Mouse (Mus musculus) forebrain, embryonic 14.5 days (tissue): Measurements from ENCODE around the gene Pnmal1. TPM values are rescaled to one million over a fixed set of nuclear protein-coding genes. Genes with fewer than 3 reads are reported as not detected.

Experiments
- ATAC-seq: fragments of 200-750 bp; cut with Nextera tagmentation; 2 replicates; pipeline ENCODE4 v1.8.0; 2017; ENCODE audit warnings: mild to moderate bottlenecking, moderate library complexity
- DNase-seq: peaks from one replicate; pipeline ENCODE4 v3.0.0-alpha.2; 2015; ENCODE audit warnings: low spot score
- H3K27ac ChIP-seq: fragments of 300-500 bp; sonication (generic); 2 replicates; pipeline ENCODE4 v1.5.1; 2014; ENCODE audit warnings: low read depth, mild to moderate bottlenecking, control low read depth, low read length, moderate library complexity
- H3K27me3 ChIP-seq: fragments of 300-500 bp; sonication (generic); replicated peaks from 2 replicates; pipeline ENCODE4 v1.6.1; 2014; ENCODE audit warnings: low read length, control low read depth, mixed read lengths; ENCODE audit not compliant: control insufficient read depth, insufficient read depth
- H3K36me3 ChIP-seq: fragments of 300-500 bp; sonication (generic); 2 replicates; pipeline ENCODE4 v1.6.1; 2014; ENCODE audit warnings: low read length, control low read depth; ENCODE audit not compliant: control insufficient read depth, insufficient read depth
- H3K4me1 ChIP-seq: fragments of 300-500 bp; sonication (generic); 2 replicates; pipeline ENCODE4 v1.6.1; 2014; ENCODE audit warnings: antibody characterized with exemption, low read length, control low read depth; ENCODE audit not compliant: control insufficient read depth, insufficient read depth
- H3K4me2 ChIP-seq: fragments of 300-500 bp; sonication (generic); 2 replicates; pipeline ENCODE4 v1.6.1; 2014; ENCODE audit warnings: mild to moderate bottlenecking, control low read depth, low read length
- H3K4me3 ChIP-seq: fragments of 300-500 bp; sonication (generic); 2 replicates; pipeline ENCODE4 v1.5.1; 2014; ENCODE audit warnings: low read depth, low read length, control low read depth
- H3K9ac ChIP-seq: fragments of 300-500 bp; sonication (generic); 2 replicates; pipeline ENCODE4 v1.6.1; 2014; ENCODE audit warnings: mild to moderate bottlenecking, low read length, control low read depth, moderate library complexity
- H3K9me3 ChIP-seq: fragments of 300-500 bp; sonication (generic); replicated peaks from 2 replicates; pipeline ENCODE4 v1.6.1; 2016; ENCODE audit warnings: low read length, control low read depth, mixed read lengths; ENCODE audit not compliant: control insufficient read depth
- WGBS: fragments of 180-500 bp; shearing (Covaris S2); extraction: QIAGEN DNeasy Blood & Tissue Kit; methylation state at CpG from one replicate; pipeline ENCODE4 v1.1.7; 2014; 5-methylcytosine and 5-hydroxymethylcytosine counted together
- polyA plus RNA-seq: library from polyadenylated mRNA; unstranded; fragments of >200 nt; fragmentation: Nextera tagmentation; extraction: Ambion mirVana; gene quantifications from 2 replicates; pipeline ENCODE4 v1.2.1, GENCODE M21; 2014

The Pnmal1 gene
- polyA plus RNA-seq, 1 experiment from 2014 or later: 55.5 TPM

- Histone ChIP-seq H3K9me3 (no peaks in the 10 kb centered on the region), H3K4me2 (peak overlapping the region; percentile 24), H3K27me3 (no peaks in the 10 kb centered on the region), H3K9ac (no peak overlapping the region), H3K36me3 (no peaks in the 10 kb centered on the region), H3K4me1 (peaks cover 22% of the 10 kb centered on the region), H3K4me3 (no peak overlapping the region), H3K27ac (no peak overlapping the region)
- ATAC-seq (no peak), DNase-seq (no peak)
- WGBS: 88% methylated on average over 5 of the region's 5 CpGs
Observed at GRCm38 (mm10) chr7:16961678-16962077, 2.2 kb downstream of the Pnmal1 start.

- Histone ChIP-seq H3K27ac (no peak overlapping the region), H3K4me2 (no peak overlapping the region), H3K27me3 (no peaks in the 10 kb centered on the region), H3K9me3 (no peaks in the 10 kb centered on the region), H3K9ac (no peak overlapping the region), H3K4me3 (no peak overlapping the region), H3K36me3 (no peaks in the 10 kb centered on the region), H3K4me1 (no peaks in the 10 kb centered on the region)
- DNase-seq: no peak
- WGBS: 89% methylated on average over 6 of the region's 6 CpGs
- no peak for ATAC-seq
Observed at GRCm38 (mm10) chr7:16968414-16968813, 8.9 kb downstream of the Pnmal1 start.

GRCm38 (mm10) chr7:16971160-16971559 is 11.7 kb downstream of the Pnmal1 start:
- Histone ChIP-seq H3K9ac (no peak overlapping the region), H3K9me3 (no peaks in the 10 kb centered on the region), H3K36me3 (no peaks in the 10 kb centered on the region), H3K27me3 (no peaks in the 10 kb centered on the region), H3K27ac (no peak overlapping the region), H3K4me2 (no peak overlapping the region), H3K4me3 (no peak overlapping the region), H3K4me1 (no peaks in the 10 kb centered on the region)
- DNase-seq (no peak), ATAC-seq (no peak)
- WGBS: 90% methylated on average over 3 of the region's 3 CpGs

GRCm38 (mm10) chr7:16974018-16974417 is 14.5 kb downstream of the Pnmal1 start:
- H3K9me3 ChIP-seq: no peaks in the 10 kb centered on the region
- H3K27ac ChIP-seq: no peak overlapping the region
- H3K36me3 ChIP-seq: no peaks in the 10 kb centered on the region
- H3K27me3 ChIP-seq: no peaks in the 10 kb centered on the region
- H3K4me3 ChIP-seq: no peak overlapping the region
- 75% methylated on average over 6 of the region's 6 CpGs for whole genome bisulfite sequencing
- ATAC-seq (no peak), DNase-seq (no peak)
- H3K4me1 ChIP-seq: no peaks in the 10 kb centered on the region
- H3K4me2 ChIP-seq: no peak overlapping the region
- H3K9ac ChIP-seq: no peak overlapping the region

GRCm38 (mm10) chr7:16976298-16976697 is 16.8 kb downstream of the Pnmal1 start:
- H3K9ac ChIP-seq: no peak overlapping the region
- DNase-seq: no peak
- H3K9me3 ChIP-seq: no peaks in the 10 kb centered on the region
- H3K4me1 ChIP-seq: no peaks in the 10 kb centered on the region; the same call in 1 of the 2 replicates
- H3K4me2 ChIP-seq: no peak overlapping the region
- H3K36me3 ChIP-seq: no peaks in the 10 kb centered on the region
- no peak overlapping the region for H3K4me3 ChIP-seq
- no peak overlapping the region for H3K27ac ChIP-seq
- H3K27me3 ChIP-seq: no peaks in the 10 kb centered on the region
- ATAC-seq: no peak
- WGBS: 63% methylated on average over 8 of the region's 8 CpGs

GRCm38 (mm10) chr7:16978173-16978572 is 18.7 kb downstream of the Pnmal1 start:
- H3K4me1 ChIP-seq: no peaks in the 10 kb centered on the region; the same call in 1 of the 2 replicates
- no peaks in the 10 kb centered on the region for H3K36me3 ChIP-seq
- no peak overlapping the region for H3K4me2 ChIP-seq
- no peak overlapping the region for H3K4me3 ChIP-seq
- H3K9me3 ChIP-seq: no peaks in the 10 kb centered on the region
- H3K27ac ChIP-seq: no peak overlapping the region
- H3K27me3 ChIP-seq: no peaks in the 10 kb centered on the region
- 70% methylated on average over 6 of the region's 6 CpGs for WGBS
- ATAC-seq: no peak
- H3K9ac ChIP-seq: no peak overlapping the region
- no peak for DNase-seq

GRCm38 (mm10) chr7:16978593-16978992 is 19.1 kb downstream of the Pnmal1 start:
- WGBS: 90% methylated on average over 3 of the region's 3 CpGs
- DNase-seq (no peak), ATAC-seq (no peak)
- H3K27me3 ChIP-seq: no peaks in the 10 kb centered on the region
- H3K4me1 ChIP-seq: no peaks in the 10 kb centered on the region; the same call in 1 of the 2 replicates
- H3K9ac ChIP-seq: no peak overlapping the region
- H3K4me2 ChIP-seq: no peak overlapping the region
- no peak overlapping the region for H3K27ac ChIP-seq
- no peak overlapping the region for H3K4me3 ChIP-seq
- H3K36me3 ChIP-seq: no peaks in the 10 kb centered on the region
- no peaks in the 10 kb centered on the region for H3K9me3 ChIP-seq

GRCm38 (mm10) chr7:16980348-16980747 is 20.9 kb downstream of the Pnmal1 start:
- H3K4me2 ChIP-seq: peak overlapping the region; percentile 38; the same call in 1 of the 2 replicates
- H3K4me3 ChIP-seq: no peak overlapping the region
- 11% methylated on average over 12 of the region's 12 CpGs for WGBS
- peak overlapping the region; percentile 74 for H3K27ac ChIP-seq
- peak; percentile 41 for DNase-seq
- ATAC-seq: peak; percentile 54
- H3K9ac ChIP-seq: peak overlapping the region; percentile 25; the same call in 1 of the 2 replicates
- no peaks in the 10 kb centered on the region for H3K9me3 ChIP-seq
- H3K27me3 ChIP-seq: no peaks in the 10 kb centered on the region
- H3K4me1 ChIP-seq: peaks cover 3% of the 10 kb centered on the region; the same call in 1 of the 2 replicates
- no peaks in the 10 kb centered on the region for H3K36me3 ChIP-seq

- Histone ChIP-seq H3K4me3 (peak within 1 kb of the TSS; percentile 24), H3K9ac (peak within 1 kb of the TSS; percentile 47), H3K4me2 (peak within 1 kb of the TSS; percentile 50), H3K27me3 (no peaks in the 10 kb centered on the region), H3K4me1 (peaks cover 10% of the 10 kb centered on the region), H3K9me3 (no peaks in the 10 kb centered on the region), H3K27ac (peak within 1 kb of the TSS; percentile 11; the same call in 1 of the 2 replicates), H3K36me3 (no peaks in the 10 kb centered on the region)
- DNase-seq (peak; percentile 95), ATAC-seq (peak; percentile 81)
- WGBS: 19% methylated on average over 26 of the region's 26 CpGs
Observed at GRCm38 (mm10) chr7:16982859-16983568, 23.5 kb downstream of the Pnmal1 start, which contains the start of gene Gm42372. Gene Gm42372, plus strand, starts transcription at chr7:16983086.
